Mouse (Mus musculus) stomach, embryonic 15.5 days (tissue): Measurements from ENCODE around the gene Tssc4. TPM values are rescaled to one million over a fixed set of nuclear protein-coding genes. Genes with fewer than 3 reads are reported as not detected.

Experiments
- ATAC-seq: fragments of 200-750 bp; cut with Nextera tagmentation; 2 replicates; pipeline ENCODE4 v1.8.0; 2017; ENCODE audit warnings: low read depth, moderate number of reproducible peaks, moderate TSS enrichment; ENCODE audit not compliant: insufficient read depth, low FRiP score
- H3K27ac ChIP-seq: fragments of 300-500 bp; sonication (generic); 2 replicates; pipeline ENCODE4 v1.5.1; 2015; ENCODE audit warnings: mild to moderate bottlenecking, inconsistent platforms
- H3K27me3 ChIP-seq: fragments of 300-500 bp; sonication (generic); replicated peaks from 2 replicates; pipeline ENCODE4 v1.6.1; 2015; ENCODE audit warnings: inconsistent platforms
- H3K36me3 ChIP-seq: fragments of 300-500 bp; sonication (generic); 2 replicates; pipeline ENCODE4 v1.6.1; 2015; ENCODE audit warnings: inconsistent platforms
- H3K4me1 ChIP-seq: fragments of 300-500 bp; sonication (generic); 2 replicates; pipeline ENCODE4 v1.6.1; 2015; ENCODE audit warnings: inconsistent platforms
- H3K4me2 ChIP-seq: fragments of 300-500 bp; sonication (generic); 2 replicates; pipeline ENCODE4 v1.6.1; 2015; ENCODE audit warnings: mild to moderate bottlenecking, inconsistent platforms
- H3K4me3 ChIP-seq: fragments of 300-500 bp; sonication (generic); replicated peaks from 2 replicates; pipeline ENCODE4 v1.5.1; 2015; ENCODE audit warnings: inconsistent platforms
- H3K9ac ChIP-seq: fragments of 300-500 bp; sonication (generic); 2 replicates; pipeline ENCODE4 v1.6.1; 2015; ENCODE audit warnings: inconsistent platforms
- H3K9me3 ChIP-seq: fragments of 300-500 bp; sonication (generic); 2 replicates; pipeline ENCODE4 v1.6.1; 2016; ENCODE audit warnings: inconsistent platforms
- WGBS: fragments of 180-500 bp; shearing (Covaris S2); methylation state at CpG from one replicate; pipeline ENCODE4 v1.1.7; 2015; 5-methylcytosine and 5-hydroxymethylcytosine counted together
- polyA plus RNA-seq: library from polyadenylated mRNA; unstranded; fragments of >200 nt; fragmentation: Nextera tagmentation; extraction: Ambion mirVana; gene quantifications from 2 replicates; pipeline ENCODE4 v1.2.1, GENCODE M21; 2015

Tssc4 gene
- polyA plus RNA-seq, 1 experiment from 2014 or later = 78.7 TPM

GRCm38 (mm10) chr7:143072605-143073004, 3.6 kb downstream of the Tssc4 start:
- peaks cover 7% of the 10 kb centered on the region; the same call in 1 of the 2 replicates for H3K36me3 ChIP-seq
- no peak overlapping the region for H3K9ac ChIP-seq
- H3K9me3 ChIP-seq = no peaks in the 10 kb centered on the region
- ATAC-seq = no peak
- H3K27me3 ChIP-seq = no peaks in the 10 kb centered on the region
- no peak overlapping the region for H3K4me2 ChIP-seq
- H3K27ac ChIP-seq = no peak overlapping the region
- H3K4me1 ChIP-seq = peaks cover 23% of the 10 kb centered on the region
- no peak overlapping the region for H3K4me3 ChIP-seq
- 85% methylated on average over 5 of the region's 5 CpGs for WGBS

- Histone ChIP-seq H3K36me3 (peaks cover 4% of the 10 kb centered on the region; the same call in 1 of the 2 replicates), H3K4me2 (no peak overlapping the region), H3K9me3 (no peaks in the 10 kb centered on the region), H3K4me1 (peaks cover 19% of the 10 kb centered on the region), H3K27ac (no peak overlapping the region), H3K4me3 (no peak overlapping the region), H3K27me3 (no peaks in the 10 kb centered on the region), H3K9ac (no peak overlapping the region)
- 74% methylated on average over 1 of the region's 1 CpGs for WGBS
- no peak for ATAC-seq
Observed at GRCm38 (mm10) chr7:143073086-143073485, 4.0 kb downstream of the Tssc4 start.

DNA sequence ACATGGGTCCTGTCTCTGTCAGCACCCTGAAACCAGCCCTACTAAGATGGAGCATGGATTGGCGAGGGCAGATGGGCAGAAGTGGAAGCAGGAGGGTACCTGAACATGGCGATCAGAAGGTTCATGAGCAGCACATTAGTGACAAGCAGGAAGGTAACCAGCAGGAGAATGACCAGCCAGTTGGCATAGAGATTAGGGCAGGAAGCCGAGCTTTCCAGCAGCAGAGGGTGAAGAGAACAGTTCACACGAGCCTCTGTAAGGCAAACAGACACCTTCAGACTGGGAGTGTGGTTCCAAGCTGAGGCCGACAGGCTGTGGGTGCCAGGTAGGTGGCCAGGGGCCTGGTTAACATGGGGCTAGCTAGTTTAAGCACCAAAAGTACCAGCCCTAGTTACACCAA, 6.3 kb downstream of the Tssc4 start:
- no peak for ATAC-seq
- no peaks in the 10 kb centered on the region for H3K9me3 ChIP-seq

DNA sequence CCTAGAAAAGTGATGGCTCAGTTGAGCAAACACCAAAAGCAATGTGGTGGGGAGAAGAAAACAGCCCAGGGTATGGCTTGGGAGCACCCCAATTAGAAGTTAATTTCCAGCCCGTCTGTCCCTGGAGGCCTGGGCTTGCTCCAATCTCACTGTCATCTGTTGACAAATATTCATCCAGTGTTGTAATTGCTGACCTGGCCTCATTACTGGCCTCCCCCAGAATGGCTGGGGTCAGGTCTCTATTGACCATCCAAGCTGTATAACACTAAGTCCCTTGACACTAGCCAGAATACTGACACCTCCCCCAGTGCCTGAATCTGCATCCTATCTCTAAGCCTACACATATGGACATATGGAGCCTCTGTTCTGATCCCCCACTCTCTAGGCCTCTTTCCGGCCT, 8.3 kb downstream of the Tssc4 start:
- Histone ChIP-seq H3K4me1 (no peaks in the 10 kb centered on the region), H3K27ac (no peak overlapping the region), H3K27me3 (no peaks in the 10 kb centered on the region), H3K36me3 (no peaks in the 10 kb centered on the region), H3K9me3 (no peaks in the 10 kb centered on the region), H3K9ac (no peak overlapping the region), H3K4me3 (no peak overlapping the region), H3K4me2 (no peak overlapping the region)
- no peak for ATAC-seq
- 77% methylated on average over 2 of the region's 2 CpGs for WGBS

More for the DNA sequence above, 6.3 kb downstream of the Tssc4 start:
- Histone ChIP-seq H3K4me1 (peaks cover 7% of the 10 kb centered on the region), H3K27me3 (no peaks in the 10 kb centered on the region), H3K4me2 (no peak overlapping the region), H3K9ac (no peak overlapping the region), H3K4me3 (no peak overlapping the region), H3K27ac (no peak overlapping the region), H3K36me3 (peaks cover 4% of the 10 kb centered on the region; the same call in 1 of the 2 replicates)
- WGBS = 76% methylated on average over 5 of the region's 5 CpGs

DNA sequence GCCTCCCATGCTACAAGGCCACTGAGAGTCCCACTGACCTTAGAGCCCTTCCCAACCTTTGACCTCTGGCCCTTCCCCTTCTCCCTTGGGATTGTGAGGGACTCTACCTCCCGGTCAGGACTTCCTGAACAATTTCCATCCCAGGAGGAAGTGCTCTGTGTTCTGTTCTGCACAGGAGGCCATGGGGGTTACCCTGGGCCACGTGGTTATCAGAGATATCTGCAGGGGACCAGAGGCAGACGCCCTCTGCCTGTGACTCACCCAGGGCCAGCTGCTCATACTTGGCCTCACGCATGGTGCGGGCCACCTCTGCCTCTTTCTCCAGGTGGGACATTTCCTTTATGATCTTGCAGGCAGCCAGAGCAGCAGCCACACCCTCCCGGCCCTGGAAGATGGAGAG, 13.0 kb downstream of the Tssc4 start:
- ATAC-seq = no peak
- Histone ChIP-seq H3K9me3 (no peaks in the 10 kb centered on the region), H3K4me1 (peaks cover 6% of the 10 kb centered on the region; the same call in 1 of the 2 replicates), H3K4me2 (no peak overlapping the region), H3K27me3 (no peaks in the 10 kb centered on the region), H3K36me3 (no peaks in the 10 kb centered on the region), H3K9ac (no peak overlapping the region), H3K4me3 (no peak overlapping the region), H3K27ac (no peak overlapping the region)
- WGBS = 72% methylated on average over 6 of the region's 6 CpGs

DNA sequence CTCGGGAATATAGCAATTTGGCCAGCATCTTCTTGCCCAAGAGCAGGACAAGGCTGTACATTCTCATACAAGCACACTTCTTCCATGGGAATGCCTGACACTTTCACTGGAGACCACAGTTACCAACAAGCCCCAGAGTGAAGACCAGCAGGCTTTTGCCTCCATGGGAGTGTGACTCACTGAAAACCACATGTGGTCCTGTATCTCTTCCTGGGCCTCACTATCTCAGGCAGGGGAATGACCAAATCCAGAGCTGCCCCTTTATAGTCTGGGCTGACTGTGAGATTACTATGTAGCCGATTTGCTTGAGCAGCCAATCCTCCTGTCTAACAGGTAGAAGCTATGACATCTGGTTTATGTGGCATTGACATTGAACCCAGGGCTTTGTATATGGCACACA, 14.7 kb downstream of the Tssc4 start:
- Histone ChIP-seq H3K27ac (no peak overlapping the region), H3K9me3 (no peaks in the 10 kb centered on the region), H3K9ac (no peak overlapping the region), H3K4me3 (no peak overlapping the region), H3K27me3 (no peaks in the 10 kb centered on the region), H3K36me3 (no peaks in the 10 kb centered on the region), H3K4me1 (peaks cover 14% of the 10 kb centered on the region), H3K4me2 (no peak overlapping the region)
- 79% methylated on average over 2 of the region's 2 CpGs for WGBS
- ATAC-seq = no peak

- Histone ChIP-seq H3K9me3 (no peaks in the 10 kb centered on the region), H3K27ac (peak overlapping the region; percentile 90), H3K4me1 (peaks cover 14% of the 10 kb centered on the region), H3K36me3 (no peaks in the 10 kb centered on the region), H3K4me2 (peak overlapping the region; percentile 49), H3K27me3 (no peaks in the 10 kb centered on the region), H3K9ac (no peak overlapping the region), H3K4me3 (peak overlapping the region; percentile 31)
- WGBS = 34% methylated on average over 2 of the region's 2 CpGs
- ATAC-seq = no peak
Observed at GRCm38 (mm10) chr7:143086366-143086765, 17.3 kb downstream of the Tssc4 start.

DNA sequence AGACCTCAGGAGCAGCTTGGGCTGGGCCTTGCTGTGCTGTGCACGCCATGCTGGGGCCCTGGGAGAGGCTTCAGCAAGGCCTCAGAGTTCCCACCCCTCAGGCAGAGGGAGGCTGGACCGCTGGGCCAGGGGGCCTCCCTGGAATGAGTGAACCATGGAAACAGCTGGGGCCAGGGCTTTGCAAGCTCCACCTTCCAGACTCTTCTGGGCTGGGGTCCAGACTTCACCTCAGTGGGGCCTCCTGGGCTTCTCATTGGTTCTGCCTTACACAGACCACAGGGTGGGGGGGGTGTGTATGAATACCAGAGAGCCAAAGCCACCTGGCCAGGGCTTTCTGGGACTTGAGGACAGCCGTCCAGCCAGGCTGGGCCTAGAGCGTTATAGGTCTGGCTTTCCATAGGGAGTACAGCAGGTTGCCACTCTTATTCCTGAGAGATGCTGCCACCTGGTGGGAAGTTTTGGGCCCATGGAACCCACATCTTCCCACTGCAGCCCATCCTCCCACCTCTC, 18.1 kb downstream of the Tssc4 start:
- peak; percentile 91 for ATAC-seq
- 35% methylated on average over 4 of the region's 4 CpGs for WGBS

DNA sequence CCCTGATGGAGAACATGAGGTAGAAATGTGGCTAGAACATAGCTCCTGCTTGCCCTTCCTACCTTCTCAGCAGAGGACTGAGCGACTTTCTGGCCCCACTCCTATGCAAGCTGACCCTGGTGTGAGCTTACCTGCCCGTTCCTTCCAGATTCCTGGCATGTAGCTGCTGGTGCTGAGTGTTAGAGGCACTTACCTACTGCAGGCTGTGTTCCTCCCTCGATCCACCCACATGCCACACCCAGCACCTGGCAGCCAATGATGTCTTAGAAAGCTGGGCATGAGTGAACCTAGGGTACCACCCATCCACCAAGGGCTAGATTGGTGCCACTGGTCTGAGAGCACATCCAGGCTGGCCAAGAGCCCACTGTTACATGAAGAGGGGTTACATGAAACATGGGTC, 24.8 kb downstream of the Tssc4 start:
- H3K36me3 ChIP-seq = no peaks in the 10 kb centered on the region
- H3K27me3 ChIP-seq = no peaks in the 10 kb centered on the region
- H3K4me3 ChIP-seq = no peak overlapping the region
- WGBS = 64% methylated on average over 3 of the region's 3 CpGs
- no peak overlapping the region for H3K9ac ChIP-seq
- H3K4me1 ChIP-seq = no peaks in the 10 kb centered on the region
- no peaks in the 10 kb centered on the region for H3K9me3 ChIP-seq
- no peak overlapping the region for H3K4me2 ChIP-seq
- H3K27ac ChIP-seq = no peak overlapping the region
- ATAC-seq = no peak

More for the DNA sequence above, 18.1 kb downstream of the Tssc4 start:
- H3K4me2 ChIP-seq = peak overlapping the region; percentile 49
- peak overlapping the region; percentile 31 for H3K4me3 ChIP-seq
- H3K36me3 ChIP-seq = no peaks in the 10 kb centered on the region
- no peak overlapping the region for H3K9ac ChIP-seq
- no peaks in the 10 kb centered on the region for H3K9me3 ChIP-seq
- H3K27me3 ChIP-seq = no peaks in the 10 kb centered on the region
- peak overlapping the region; percentile 90 for H3K27ac ChIP-seq
- H3K4me1 ChIP-seq = peaks cover 14% of the 10 kb centered on the region

DNA sequence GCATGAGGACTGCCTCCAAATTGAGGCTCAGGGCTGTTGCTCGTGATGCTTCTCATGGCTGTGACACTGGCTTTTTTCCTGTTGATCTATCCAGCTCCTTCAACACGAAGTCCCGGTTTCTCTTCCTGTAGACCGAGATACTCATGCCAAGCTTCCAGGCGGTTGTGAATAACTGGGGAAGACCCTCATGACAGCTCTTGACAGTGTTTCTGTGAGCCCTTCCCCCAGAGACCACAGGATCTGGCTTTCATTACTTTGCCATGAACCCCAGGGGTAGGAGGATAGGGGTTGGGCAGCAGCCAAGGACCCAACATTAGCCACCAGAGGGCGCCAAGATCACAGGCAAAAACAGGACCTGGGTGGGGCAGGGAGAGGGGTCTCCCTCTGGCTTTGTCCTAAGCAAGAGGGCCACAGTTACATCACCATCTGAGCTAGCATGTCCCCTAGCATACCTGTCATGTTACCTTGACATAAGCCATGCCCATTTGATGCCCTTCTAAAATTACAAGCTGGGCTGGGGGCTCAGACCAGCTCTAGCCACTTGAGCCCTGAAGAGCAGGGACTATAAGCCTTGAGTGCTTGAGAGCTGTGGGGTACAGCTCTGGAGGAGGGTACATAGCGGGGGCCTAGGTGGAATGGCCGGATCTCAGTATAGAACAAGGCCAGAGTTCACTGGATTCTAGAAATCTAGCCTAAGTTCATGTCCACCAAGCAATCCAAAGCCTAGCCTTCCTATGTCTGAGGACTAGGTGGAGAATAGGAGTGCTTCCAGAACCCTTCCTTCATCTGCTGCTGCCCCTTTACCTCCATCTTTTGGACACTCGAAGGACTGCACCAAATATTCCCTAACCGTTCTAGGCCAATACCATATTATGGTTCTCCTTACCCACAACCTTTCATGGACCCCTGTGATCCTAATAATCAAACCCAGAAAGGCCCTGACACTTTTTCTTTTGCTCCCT, 25.8 kb downstream of the Tssc4 start, which contains the start of gene Trpm5:
TSS of gene Trpm5 (minus strand) at position 51 of the 962 bp plus-strand sequence.
- Histone ChIP-seq H3K27me3 (no peaks in the 10 kb centered on the region), H3K9me3 (no peaks in the 10 kb centered on the region), H3K9ac (no peak within 1 kb of the TSS), H3K4me3 (no peak within 1 kb of the TSS), H3K36me3 (no peaks in the 10 kb centered on the region), H3K4me1 (no peaks in the 10 kb centered on the region), H3K4me2 (no peak within 1 kb of the TSS), H3K27ac (no peak within 1 kb of the TSS)
- ATAC-seq = peak; percentile 24
- 40% methylated on average over 10 of the region's 10 CpGs for WGBS

- 30% methylated on average over 1 of the region's 1 CpGs for WGBS
- no peak for ATAC-seq
Observed at GRCm38 (mm10) chr7:143095554-143095907, 26.5 kb downstream of the Tssc4 start.

GRCm38 (mm10) chr7:143100759-143101158, 31.7 kb downstream of the Tssc4 start:
- H3K4me3 ChIP-seq = no peak overlapping the region
- no peak overlapping the region for H3K4me2 ChIP-seq
- H3K9ac ChIP-seq = no peak overlapping the region
- H3K36me3 ChIP-seq = no peaks in the 10 kb centered on the region
- H3K4me1 ChIP-seq = no peaks in the 10 kb centered on the region
- ATAC-seq = no peak
- H3K9me3 ChIP-seq = no peaks in the 10 kb centered on the region
- no peak overlapping the region for H3K27ac ChIP-seq
- WGBS = 53% methylated on average over 4 of the region's 4 CpGs
- peaks cover 2% of the 10 kb centered on the region for H3K27me3 ChIP-seq

More at GRCm38 (mm10) chr7:143095554-143095907, 26.5 kb downstream of the Tssc4 start:
- Histone ChIP-seq H3K4me1 (no peaks in the 10 kb centered on the region), H3K4me3 (no peak overlapping the region), H3K9me3 (no peaks in the 10 kb centered on the region), H3K36me3 (no peaks in the 10 kb centered on the region), H3K27ac (no peak overlapping the region), H3K27me3 (no peaks in the 10 kb centered on the region), H3K4me2 (no peak overlapping the region), H3K9ac (no peak overlapping the region)
